Mouse (Mus musculus): Measurements from ENCODE around the gene Gsto2. TPM values are rescaled to one million over a fixed set of nuclear protein-coding genes. Genes with fewer than 3 reads are reported as not detected.

Gsto2 gene
- polyA plus RNA-seq, 2 experiments, result 0.08 to 0.37 TPM

DNA sequence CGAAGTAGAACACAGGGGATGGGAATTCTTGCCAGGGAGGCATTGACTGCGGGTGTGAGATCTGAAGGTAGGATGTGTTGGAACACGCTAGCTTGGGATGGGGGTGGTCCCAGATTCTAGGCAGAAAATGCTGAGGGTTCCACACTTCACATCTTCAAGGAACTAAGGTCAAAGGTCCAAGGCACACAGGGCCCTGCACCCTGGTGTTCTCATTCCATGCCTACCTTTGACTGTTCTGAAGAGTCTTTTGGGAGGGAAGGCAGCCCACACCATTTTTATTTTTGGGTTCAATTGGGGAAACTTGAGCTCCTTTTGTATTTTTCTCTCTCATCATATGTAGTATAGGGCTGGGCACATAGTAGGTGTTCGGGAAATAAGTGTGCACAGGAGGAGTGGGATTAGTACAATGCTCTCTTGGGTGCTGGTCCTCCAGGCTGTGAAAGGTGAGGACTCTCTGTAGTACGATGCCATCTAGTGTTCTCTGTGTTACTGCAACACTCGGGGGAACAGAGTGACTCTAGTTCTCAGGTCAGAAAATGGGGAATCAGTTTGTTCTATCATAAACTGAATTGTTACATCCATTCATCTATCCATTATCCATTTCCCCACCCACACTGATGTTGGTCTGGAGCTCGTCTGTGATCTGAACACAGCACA lies 66.8 kb downstream of the Gsto2 start:
- no peak for DNase-seq (ENCODE audit: low read depth in 3 of 3, low spot score in 3 of 3)
- Histone ChIP-seq H3K4me3 (ENCODE audit: insufficient read depth in 1 of 2, low read depth in 2 of 2, low read length in 2 of 2) (no peak overlapping the region), H3K4me2 (ENCODE audit: low read depth) (no peak overlapping the region), H3K9me3 (ENCODE audit: control insufficient read depth, low read length) (no peaks in the 10 kb centered on the region), H3K4me1 (replicated peaks; ENCODE audit: control insufficient read depth in 2 of 2, insufficient read depth in 2 of 2, low read length in 1 of 2) (no peaks in the 10 kb centered on the region), H3K36me3 (replicated peaks; ENCODE audit: control insufficient read depth, insufficient read depth, low read depth) (no peaks in the 10 kb centered on the region), H3K27ac (no peak overlapping the region), H3K9ac (replicated peaks) (no peak overlapping the region), H3K27me3 (ENCODE audit: control insufficient read depth, insufficient read depth, low read length) (peaks cover 3% of the 10 kb centered on the region; the same call in 1 of the 2 replicates)
- no peak for TF ChIP-seq EP300 (IDR thresholded peaks at IDR 0.05; ENCODE audit: low read depth)
- peak; percentile 72 for TF ChIP-seq CTCF (IDR thresholded peaks at IDR 0.05; ENCODE audit: low read depth)
- 32% methylated on average over 7 of the region's 7 CpGs for WGBS (ENCODE audit: insufficient replicate concordance)
- ATAC-seq (ENCODE audit: insufficient read depth), result no peak

DNA sequence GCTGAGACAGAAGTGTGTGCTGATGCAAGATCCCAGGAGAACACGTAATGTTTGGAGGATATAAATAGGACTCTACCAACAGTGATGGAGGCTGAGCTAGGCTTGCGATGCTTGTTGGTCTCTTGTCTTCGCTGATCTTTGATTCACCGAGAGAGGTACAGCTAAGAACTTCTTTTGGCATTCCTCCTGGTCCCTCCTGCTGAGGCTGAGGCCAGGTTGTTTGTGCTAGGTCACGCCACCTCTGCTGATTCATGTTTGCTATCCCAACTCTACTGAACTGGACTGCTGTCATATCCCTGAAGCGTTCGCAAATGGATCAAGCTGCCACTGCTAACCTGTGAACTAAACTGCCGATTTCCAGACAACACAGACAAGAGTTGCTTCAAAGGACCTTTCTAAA lies 68.8 kb downstream of the Gsto2 start:
- H3K27me3 ChIP-seq (ENCODE audit: control insufficient read depth, insufficient read depth, low read length), result peaks cover 14% of the 10 kb centered on the region
- H3K9me3 ChIP-seq (ENCODE audit: control insufficient read depth, low read length), result no peaks in the 10 kb centered on the region
- WGBS (ENCODE audit: insufficient replicate concordance), result 74% methylated on average over 8 of the region's 8 CpGs
- ATAC-seq (ENCODE audit: insufficient read depth), result no peak
- H3K27ac ChIP-seq, result no peak overlapping the region
- TF ChIP-seq EP300 (IDR thresholded peaks at IDR 0.05; ENCODE audit: low read depth) (no peak), CTCF (IDR thresholded peaks at IDR 0.05; ENCODE audit: low read depth) (no peak)
- H3K9ac ChIP-seq (replicated peaks), result no peak overlapping the region
- H3K36me3 ChIP-seq (replicated peaks; ENCODE audit: control insufficient read depth, insufficient read depth, low read depth), result no peaks in the 10 kb centered on the region
- no peak for DNase-seq (ENCODE audit: low read depth in 3 of 3, low spot score in 3 of 3)
- no peak overlapping the region for H3K4me3 ChIP-seq (ENCODE audit: insufficient read depth in 1 of 2, low read depth in 2 of 2, low read length in 2 of 2)
- no peaks in the 10 kb centered on the region; a peak in 1 of 4 replicates for H3K4me1 ChIP-seq (replicated peaks; ENCODE audit: control insufficient read depth in 2 of 2, insufficient read depth in 2 of 2, low read length in 1 of 2)
- no peak overlapping the region for H3K4me2 ChIP-seq (ENCODE audit: low read depth)

DNA sequence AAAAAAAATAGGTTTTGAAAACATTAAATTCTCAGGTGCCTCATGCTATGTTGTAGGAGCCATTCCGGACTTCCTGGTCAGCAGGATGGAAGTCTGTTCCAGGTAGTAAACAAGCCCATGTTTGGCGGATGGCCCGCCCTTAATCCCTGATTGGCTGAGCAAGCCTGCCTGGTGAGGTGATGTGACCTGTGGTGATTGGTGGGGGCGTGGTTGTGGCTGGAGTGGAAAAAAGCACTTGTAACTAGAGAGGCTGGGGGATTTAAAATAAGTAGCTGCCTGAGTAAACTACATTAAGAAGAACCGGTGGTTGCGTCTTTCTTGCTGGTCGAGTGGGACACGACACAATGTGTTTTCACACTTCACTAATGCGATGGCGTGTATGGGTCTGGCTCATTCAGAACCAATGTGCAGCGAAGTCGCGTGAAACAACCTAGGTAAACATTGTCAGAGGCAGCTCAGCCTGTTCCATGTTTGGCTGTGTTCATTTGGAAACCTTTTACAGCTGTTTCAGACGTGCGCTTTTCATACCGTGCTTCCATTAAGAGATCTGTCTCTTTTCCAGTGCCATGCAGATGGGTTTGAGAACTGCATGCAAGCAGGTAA lies 69.4 kb downstream of the Gsto2 start:
- WGBS (ENCODE audit: insufficient replicate concordance), result 67% methylated on average over 16 of the region's 16 CpGs
- H3K9me3 ChIP-seq (ENCODE audit: control insufficient read depth, low read length), result no peaks in the 10 kb centered on the region
- no peaks in the 10 kb centered on the region for H3K36me3 ChIP-seq (replicated peaks; ENCODE audit: control insufficient read depth, insufficient read depth, low read depth)
- peaks cover 14% of the 10 kb centered on the region for H3K27me3 ChIP-seq (ENCODE audit: control insufficient read depth, insufficient read depth, low read length)
- no peak overlapping the region for H3K27ac ChIP-seq
- no peak overlapping the region for H3K4me2 ChIP-seq (ENCODE audit: low read depth)
- TF ChIP-seq EP300 (IDR thresholded peaks at IDR 0.05; ENCODE audit: low read depth) (no peak), CTCF (IDR thresholded peaks at IDR 0.05; ENCODE audit: low read depth) (no peak)
- no peak overlapping the region for H3K4me3 ChIP-seq (ENCODE audit: insufficient read depth in 1 of 2, low read depth in 2 of 2, low read length in 2 of 2)
- ATAC-seq (ENCODE audit: insufficient read depth) (no peak), DNase-seq (ENCODE audit: low read depth in 3 of 3, low spot score in 3 of 3) (no peak)
- no peaks in the 10 kb centered on the region; a peak in 1 of 4 replicates for H3K4me1 ChIP-seq (replicated peaks; ENCODE audit: control insufficient read depth in 2 of 2, insufficient read depth in 2 of 2, low read length in 1 of 2)
- no peak overlapping the region for H3K9ac ChIP-seq (replicated peaks)

DNA sequence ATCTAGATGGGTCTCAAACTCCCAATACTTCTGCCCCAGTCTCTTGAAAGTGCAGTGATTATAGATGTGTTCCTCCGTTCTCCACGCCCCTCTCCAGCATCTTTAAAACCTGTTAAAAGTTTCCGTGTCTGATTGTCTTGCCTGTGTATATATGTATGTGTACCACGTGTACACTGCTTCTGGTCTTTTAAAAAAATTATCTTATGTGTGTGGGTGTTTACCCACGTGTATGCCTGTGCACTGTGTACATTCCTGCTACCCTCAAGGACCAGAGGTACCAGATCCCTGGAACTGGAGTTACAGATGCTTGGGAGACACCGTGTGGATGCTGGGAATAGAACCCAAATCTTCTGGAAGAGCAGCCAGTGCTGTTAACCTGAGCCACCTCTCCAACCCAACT lies 70.2 kb downstream of the Gsto2 start:
- Histone ChIP-seq H3K4me3 (ENCODE audit: insufficient read depth in 1 of 2, low read depth in 2 of 2, low read length in 2 of 2) (no peak overlapping the region), H3K9me3 (ENCODE audit: control insufficient read depth, low read length) (no peaks in the 10 kb centered on the region), H3K9ac (replicated peaks) (no peak overlapping the region), H3K4me1 (replicated peaks; ENCODE audit: control insufficient read depth in 2 of 2, insufficient read depth in 2 of 2, low read length in 1 of 2) (no peaks in the 10 kb centered on the region; a peak in 1 of 4 replicates), H3K27ac (no peak overlapping the region), H3K4me2 (ENCODE audit: low read depth) (no peak overlapping the region), H3K36me3 (replicated peaks; ENCODE audit: control insufficient read depth, insufficient read depth, low read depth) (no peaks in the 10 kb centered on the region), H3K27me3 (ENCODE audit: control insufficient read depth, insufficient read depth, low read length) (peaks cover 14% of the 10 kb centered on the region)
- ATAC-seq (ENCODE audit: insufficient read depth), result no peak
- 66% methylated on average over 6 of the region's 6 CpGs for WGBS (ENCODE audit: insufficient replicate concordance)
- no peak for DNase-seq (ENCODE audit: low read depth in 3 of 3, low spot score in 3 of 3)
- TF ChIP-seq EP300 (IDR thresholded peaks at IDR 0.05; ENCODE audit: low read depth), result no peak
- no peak for TF ChIP-seq CTCF (IDR thresholded peaks at IDR 0.05; ENCODE audit: low read depth)

Small RNA genes lying within 50 kb of the gene (microRNA-seq; reads per million reads assigned to microRNA genes)
- not detected for gene Gm22240

Other genes with a start within 250 kb of the Gsto2 start
- gene Col17a1, start 173.4 kb upstream of the Gsto2 start, polyA plus RNA-seq (2012; rRNA removed), result 0.05 and 0.13 TPM in 2 replicates
- gene Col17a1, start 173.4 kb upstream of the Gsto2 start, polyA plus RNA-seq (2014; fragmentation: Nextera tagmentation; extraction: Ambion mirVana), result 0.23 TPM in 1 of 2 replicates, not detected in the other
- gene Sfr1, start 133.9 kb upstream of the Gsto2 start, polyA plus RNA-seq (2012; rRNA removed), result 32.6 and 35.5 TPM in 2 replicates
- 73.7 and 77.2 TPM in 2 replicates for gene Sfr1, start 133.9 kb upstream of the Gsto2 start, polyA plus RNA-seq (2014; fragmentation: Nextera tagmentation; extraction: Ambion mirVana)
- 51.7 and 57.2 TPM in 2 replicates for gene Gsto1, start 10.6 kb upstream of the Gsto2 start, polyA plus RNA-seq (2012; rRNA removed)
- 98.9 and 111 TPM in 2 replicates for gene Gsto1, start 10.6 kb upstream of the Gsto2 start, polyA plus RNA-seq (2014; fragmentation: Nextera tagmentation; extraction: Ambion mirVana)
- 0.01 TPM in 1 of 2 replicates, not detected in the other for gene Cfap43, start 53.8 kb downstream of the Gsto2 start, polyA plus RNA-seq (2012; rRNA removed)
- gene Cfap43, start 53.8 kb downstream of the Gsto2 start, polyA plus RNA-seq (2014; fragmentation: Nextera tagmentation; extraction: Ambion mirVana), result 0.05 TPM in 1 of 2 replicates, not detected in the other
- 1.9 and 2.0 TPM in 2 replicates for gene Itprip, start 53.8 kb downstream of the Gsto2 start, polyA plus RNA-seq (2012; rRNA removed)
- gene Itprip, start 53.8 kb downstream of the Gsto2 start, polyA plus RNA-seq (2014; fragmentation: Nextera tagmentation; extraction: Ambion mirVana), result 2.2 and 2.5 TPM in 2 replicates
- gene Cfap58, start 72.1 kb downstream of the Gsto2 start, polyA plus RNA-seq (2012; rRNA removed), result not detected in 2 replicates
- gene Cfap58, start 72.1 kb downstream of the Gsto2 start, polyA plus RNA-seq (2014; fragmentation: Nextera tagmentation; extraction: Ambion mirVana), result not detected in 2 replicates